Mouse (Mus musculus) embryonic facial prominence, embryonic 15.5 days (tissue): ENCODE data around the gene Lhx6. TPM values are rescaled to one million over a fixed set of nuclear protein-coding genes. Genes with fewer than 3 reads are reported as not detected.

Source experiments
- ATAC-seq: fragments of 200-750 bp; cut with Nextera tagmentation; 2 replicates; pipeline ENCODE4 v1.8.0; 2017; ENCODE audit warnings: low read depth, moderate TSS enrichment; ENCODE audit not compliant: insufficient number of reproducible peaks, low FRiP score, low TSS enrichment
- H3K27ac ChIP-seq: fragments of 300-500 bp; sonication (generic); replicated peaks from 2 replicates; pipeline ENCODE4 v1.5.1; 2015; ENCODE audit warnings: mild to moderate bottlenecking, inconsistent platforms
- H3K27me3 ChIP-seq: fragments of 300-500 bp; sonication (generic); 2 replicates; pipeline ENCODE4 v1.6.1; 2015; ENCODE audit warnings: inconsistent platforms
- H3K36me3 ChIP-seq: fragments of 300-500 bp; sonication (generic); 2 replicates; pipeline ENCODE4 v1.6.1; 2015; ENCODE audit warnings: mild to moderate bottlenecking, inconsistent platforms
- H3K4me1 ChIP-seq: fragments of 300-500 bp; sonication (generic); 2 replicates; pipeline ENCODE4 v1.6.1; 2015; ENCODE audit warnings: inconsistent platforms
- H3K4me2 ChIP-seq: fragments of 300-500 bp; sonication (generic); replicated peaks from 2 replicates; pipeline ENCODE4 v1.6.1; 2015; ENCODE audit warnings: mild to moderate bottlenecking, inconsistent platforms
- H3K4me3 ChIP-seq: fragments of 300-500 bp; sonication (generic); replicated peaks from 2 replicates; pipeline ENCODE4 v1.5.1; 2015; ENCODE audit warnings: mild to moderate bottlenecking, inconsistent platforms
- H3K9ac ChIP-seq: fragments of 300-500 bp; sonication (generic); 2 replicates; pipeline ENCODE4 v1.6.1; 2015; ENCODE audit warnings: inconsistent platforms
- H3K9me3 ChIP-seq: fragments of 300-500 bp; sonication (generic); replicated peaks from 2 replicates; pipeline ENCODE4 v1.6.1; 2016; ENCODE audit warnings: inconsistent platforms
- WGBS: fragments of 180-500 bp; shearing (Covaris S2); methylation state at CpG from one replicate; pipeline ENCODE4 v1.1.7; 2015; 5-methylcytosine and 5-hydroxymethylcytosine counted together
- polyA plus RNA-seq: library from polyadenylated mRNA; unstranded; fragments of >200 nt; fragmentation: Nextera tagmentation; extraction: Ambion mirVana; gene quantifications from 2 replicates; pipeline ENCODE4 v1.2.1, GENCODE M21; 2015

Lhx6 gene
- polyA plus RNA-seq, 1 experiment from 2014 or later = 7.0 TPM

- Histone ChIP-seq H3K4me3 (peak overlapping the region; percentile 55), H3K27me3 (peaks cover 84% of the 10 kb centered on the region), H3K27ac (peak overlapping the region; percentile 56; the same call in 1 of the 2 replicates), H3K4me1 (peaks cover 42% of the 10 kb centered on the region), H3K4me2 (peak overlapping the region; percentile 64), H3K9ac (peak overlapping the region; percentile 28), H3K9me3 (no peaks in the 10 kb centered on the region), H3K36me3 (no peaks in the 10 kb centered on the region)
- WGBS = under 1% methylated on average over 32 of the region's 32 CpGs
- ATAC-seq = no peak
Measured at GRCm38 (mm10) chr2:36104436-36104955, 712 bp downstream of the Lhx6 start.

- Histone ChIP-seq H3K9me3 (no peaks in the 10 kb centered on the region), H3K4me2 (peak overlapping the region; percentile 64), H3K36me3 (no peaks in the 10 kb centered on the region), H3K4me3 (peak overlapping the region; percentile 55), H3K27me3 (peaks cover 90% of the 10 kb centered on the region), H3K27ac (0 out of 2 replicates have a peak overlapping the region, but pooled peaks have one; percentile 48), H3K4me1 (peaks cover 42% of the 10 kb centered on the region), H3K9ac (no peak overlapping the region)
- no peak for ATAC-seq
- WGBS = 2% methylated on average over 38 of the region's 38 CpGs
Measured at GRCm38 (mm10) chr2:36103555-36104367, 1.4 kb downstream of the Lhx6 start.

GRCm38 (mm10) chr2:36103069-36103554, 2.1 kb downstream of the Lhx6 start:
- H3K27ac ChIP-seq = no peak overlapping the region
- WGBS = 1% methylated on average over 21 of the region's 21 CpGs
- peaks cover 44% of the 10 kb centered on the region for H3K4me1 ChIP-seq

GRCm38 (mm10) chr2:36102559-36102946, 2.7 kb downstream of the Lhx6 start:
- H3K27ac ChIP-seq = no peak overlapping the region
- H3K27me3 ChIP-seq = peaks cover 92% of the 10 kb centered on the region
- 0 out of 2 replicates have a peak, but pooled peaks have one; percentile 37 for ATAC-seq
- H3K36me3 ChIP-seq = no peaks in the 10 kb centered on the region
- WGBS = 6% methylated on average over 21 of the region's 21 CpGs
- no peaks in the 10 kb centered on the region for H3K9me3 ChIP-seq
- H3K4me2 ChIP-seq = peak overlapping the region; percentile 64
- H3K4me3 ChIP-seq = peak overlapping the region; percentile 55
- peaks cover 49% of the 10 kb centered on the region for H3K4me1 ChIP-seq
- no peak overlapping the region for H3K9ac ChIP-seq

More at GRCm38 (mm10) chr2:36103069-36103554, 2.1 kb downstream of the Lhx6 start:
- peak overlapping the region; percentile 64 for H3K4me2 ChIP-seq
- H3K9ac ChIP-seq = no peak overlapping the region
- H3K4me3 ChIP-seq = peak overlapping the region; percentile 55
- H3K27me3 ChIP-seq = peaks cover 92% of the 10 kb centered on the region
- no peaks in the 10 kb centered on the region for H3K36me3 ChIP-seq
- no peak for ATAC-seq
- no peaks in the 10 kb centered on the region for H3K9me3 ChIP-seq

GRCm38 (mm10) chr2:36101866-36102558, 3.2 kb downstream of the Lhx6 start:
- H3K4me3 ChIP-seq = peak overlapping the region; percentile 55
- peaks cover 53% of the 10 kb centered on the region for H3K4me1 ChIP-seq
- H3K4me2 ChIP-seq = peak overlapping the region; percentile 64

GRCm38 (mm10) chr2:36099739-36100138, 5.5 kb downstream of the Lhx6 start:
- Histone ChIP-seq H3K36me3 (no peaks in the 10 kb centered on the region), H3K27me3 (peaks cover 93% of the 10 kb centered on the region), H3K27ac (no peak overlapping the region), H3K4me1 (peaks cover 42% of the 10 kb centered on the region), H3K9me3 (no peaks in the 10 kb centered on the region), H3K4me2 (no peak overlapping the region), H3K9ac (no peak overlapping the region), H3K4me3 (no peak overlapping the region)
- 25% methylated on average over 6 of the region's 6 CpGs for WGBS
- ATAC-seq = no peak

More at GRCm38 (mm10) chr2:36101866-36102558, 3.2 kb downstream of the Lhx6 start:
- no peak for ATAC-seq
- H3K27me3 ChIP-seq = peaks cover 93% of the 10 kb centered on the region
- no peaks in the 10 kb centered on the region for H3K36me3 ChIP-seq
- 9% methylated on average over 28 of the region's 28 CpGs for WGBS
- no peak overlapping the region for H3K27ac ChIP-seq
- H3K9me3 ChIP-seq = no peaks in the 10 kb centered on the region
- H3K9ac ChIP-seq = no peak overlapping the region

GRCm38 (mm10) chr2:36098021-36098420, 7.2 kb downstream of the Lhx6 start:
- Histone ChIP-seq H3K9ac (no peak overlapping the region), H3K4me2 (no peak overlapping the region), H3K36me3 (no peaks in the 10 kb centered on the region), H3K4me1 (peaks cover 31% of the 10 kb centered on the region), H3K4me3 (no peak overlapping the region), H3K9me3 (no peaks in the 10 kb centered on the region), H3K27me3 (peaks cover 95% of the 10 kb centered on the region), H3K27ac (no peak overlapping the region)
- 15% methylated on average over 5 of the region's 5 CpGs for WGBS
- ATAC-seq = no peak

GRCm38 (mm10) chr2:36097129-36097815, 7.9 kb downstream of the Lhx6 start:
- no peak overlapping the region for H3K4me2 ChIP-seq
- no peak for ATAC-seq
- no peak overlapping the region for H3K27ac ChIP-seq
- peaks cover 28% of the 10 kb centered on the region for H3K4me1 ChIP-seq
- H3K36me3 ChIP-seq = no peaks in the 10 kb centered on the region
- no peaks in the 10 kb centered on the region for H3K9me3 ChIP-seq
- 15% methylated on average over 18 of the region's 18 CpGs for WGBS
- no peak overlapping the region for H3K9ac ChIP-seq
- no peak overlapping the region for H3K4me3 ChIP-seq
- peaks cover 94% of the 10 kb centered on the region for H3K27me3 ChIP-seq

GRCm38 (mm10) chr2:36093914-36094475, 11.2 kb downstream of the Lhx6 start:
- 12% methylated on average over 31 of the region's 31 CpGs for WGBS
- Histone ChIP-seq H3K9me3 (no peaks in the 10 kb centered on the region), H3K36me3 (no peaks in the 10 kb centered on the region), H3K4me3 (no peak overlapping the region), H3K27me3 (peaks cover 99% of the 10 kb centered on the region), H3K9ac (no peak overlapping the region), H3K4me2 (no peak overlapping the region), H3K27ac (no peak overlapping the region), H3K4me1 (peaks cover 38% of the 10 kb centered on the region)
- no peak for ATAC-seq

GRCm38 (mm10) chr2:36093301-36093700, 11.9 kb downstream of the Lhx6 start:
- no peak overlapping the region for H3K9ac ChIP-seq
- H3K9me3 ChIP-seq = no peaks in the 10 kb centered on the region
- peaks cover 37% of the 10 kb centered on the region for H3K4me1 ChIP-seq
- no peaks in the 10 kb centered on the region for H3K36me3 ChIP-seq
- no peak overlapping the region for H3K27ac ChIP-seq
- H3K27me3 ChIP-seq = peaks cover 99% of the 10 kb centered on the region
- whole genome bisulfite sequencing = 34% methylated on average over 7 of the region's 7 CpGs
- H3K4me3 ChIP-seq = no peak overlapping the region
- no peak for ATAC-seq
- H3K4me2 ChIP-seq = no peak overlapping the region
